Mouse (Mus musculus): ENCODE data around the gene Arid5a. TPM values are rescaled to one million over a fixed set of nuclear protein-coding genes. Genes with fewer than 3 reads are reported as not detected.
A peak's percentile ranks its signal among the peaks of the same experiment; 100 is the strongest.

Gene Arid5a
- total RNA-seq, 1 experiment from 2014 or later, result 38.5 TPM

- ATAC-seq (replicated peaks in 1 of 2; ENCODE audit: insufficient read depth in 1 of 2, low FRiP score in 2 of 2, low TSS enrichment in 1 of 2, low read depth in 1 of 2, poor library complexity in 2 of 2, severe bottlenecking in 2 of 2), result peak; percentile 63 to 64
These were observed 2.0 kb downstream of the Arid5a start for GRCm38 (mm10) chr1:36309498-36309901.

- no peak for ATAC-seq (replicated peaks in 1 of 2; ENCODE audit: insufficient read depth in 1 of 2, low FRiP score in 2 of 2, low TSS enrichment in 1 of 2, low read depth in 1 of 2, poor library complexity in 2 of 2, severe bottlenecking in 2 of 2)
These were observed 7.6 kb downstream of the Arid5a start for GRCm38 (mm10) chr1:36314959-36315775.

- ATAC-seq (replicated peaks in 1 of 2; ENCODE audit: insufficient read depth in 1 of 2, low FRiP score in 2 of 2, low TSS enrichment in 1 of 2, low read depth in 1 of 2, poor library complexity in 2 of 2, severe bottlenecking in 2 of 2), result no peak
These were observed 8.2 kb downstream of the Arid5a start for GRCm38 (mm10) chr1:36315776-36316100.

- no peak for ATAC-seq (replicated peaks in 1 of 2; ENCODE audit: insufficient read depth in 1 of 2, low FRiP score in 2 of 2, low TSS enrichment in 1 of 2, low read depth in 1 of 2, poor library complexity in 2 of 2, severe bottlenecking in 2 of 2)
These were observed 13.6 kb downstream of the Arid5a start for GRCm38 (mm10) chr1:36321164-36321563.

GRCm38 (mm10) chr1:36321829-36322573 lies 14.5 kb downstream of the Arid5a start:
- ATAC-seq (replicated peaks in 1 of 2; ENCODE audit: insufficient read depth in 1 of 2, low FRiP score in 2 of 2, low TSS enrichment in 1 of 2, low read depth in 1 of 2, poor library complexity in 2 of 2, severe bottlenecking in 2 of 2), result no peak

DNA sequence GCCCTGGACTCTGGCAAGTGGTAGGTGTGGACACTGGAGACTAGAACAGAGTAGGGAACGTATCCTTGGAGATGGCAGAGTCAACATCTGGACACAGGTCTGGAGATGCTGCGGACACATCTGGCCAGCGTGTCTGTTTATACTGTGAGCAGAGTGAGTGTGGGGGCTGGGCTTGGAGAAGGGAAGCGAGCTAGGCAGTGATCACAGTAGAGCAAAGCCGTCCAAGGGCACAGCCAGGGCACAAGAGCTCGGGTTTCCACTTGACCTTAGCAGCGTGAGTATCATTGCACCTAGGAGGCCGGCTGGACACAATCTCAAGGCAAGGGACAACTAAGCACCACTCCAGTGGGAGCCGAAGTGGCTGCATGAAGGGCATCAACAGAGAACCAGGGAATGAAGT lies 15.5 kb downstream of the Arid5a start:
- no peak for ATAC-seq (replicated peaks in 1 of 2; ENCODE audit: insufficient read depth in 1 of 2, low FRiP score in 2 of 2, low TSS enrichment in 1 of 2, low read depth in 1 of 2, poor library complexity in 2 of 2, severe bottlenecking in 2 of 2)

DNA sequence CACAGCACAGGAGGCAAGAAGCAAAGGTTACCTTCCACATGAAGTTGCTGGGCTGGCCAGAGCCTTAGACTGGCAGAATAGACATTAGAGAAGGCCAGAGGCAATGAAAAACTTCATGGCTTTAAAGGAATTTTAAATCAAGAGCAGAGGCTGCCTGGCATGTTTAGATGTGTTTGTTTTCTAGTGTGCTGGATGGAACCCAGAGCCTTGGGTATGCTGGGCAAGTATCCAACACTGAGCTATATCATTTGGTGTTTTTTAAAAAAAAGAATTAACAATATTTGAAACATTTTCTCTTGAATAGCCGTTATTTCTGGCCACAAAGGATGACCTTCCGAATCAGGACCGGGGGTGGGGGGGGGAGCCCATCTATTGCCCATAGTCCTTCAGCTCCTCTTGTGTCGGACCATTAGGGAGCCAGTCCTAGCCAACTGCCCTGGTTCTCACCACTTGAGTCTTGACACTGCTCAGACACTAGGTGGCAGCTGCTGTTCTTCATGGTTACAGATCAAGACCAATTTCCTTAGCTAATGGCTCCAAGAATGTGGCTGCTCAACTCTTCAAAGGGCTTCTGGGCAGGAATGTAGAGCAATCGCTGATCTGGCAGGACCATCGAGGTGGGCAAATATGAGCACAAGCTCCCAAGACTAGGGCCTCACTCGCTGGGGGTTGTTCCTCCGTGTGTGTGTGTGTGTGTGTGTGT lies 16.4 kb downstream of the Arid5a start:
- ATAC-seq (replicated peaks in 1 of 2; ENCODE audit: insufficient read depth in 1 of 2, low FRiP score in 2 of 2, low TSS enrichment in 1 of 2, low read depth in 1 of 2, poor library complexity in 2 of 2, severe bottlenecking in 2 of 2), result peak; percentile 53 to 77

GRCm38 (mm10) chr1:36325900-36326321 lies 18.4 kb downstream of the Arid5a start:
- ATAC-seq (replicated peaks in 1 of 2; ENCODE audit: insufficient read depth in 1 of 2, low FRiP score in 2 of 2, low TSS enrichment in 1 of 2, low read depth in 1 of 2, poor library complexity in 2 of 2, severe bottlenecking in 2 of 2), result peak in 1 of 2 experiments; percentile 40; a peak in 1 of 4 replicates

DNA sequence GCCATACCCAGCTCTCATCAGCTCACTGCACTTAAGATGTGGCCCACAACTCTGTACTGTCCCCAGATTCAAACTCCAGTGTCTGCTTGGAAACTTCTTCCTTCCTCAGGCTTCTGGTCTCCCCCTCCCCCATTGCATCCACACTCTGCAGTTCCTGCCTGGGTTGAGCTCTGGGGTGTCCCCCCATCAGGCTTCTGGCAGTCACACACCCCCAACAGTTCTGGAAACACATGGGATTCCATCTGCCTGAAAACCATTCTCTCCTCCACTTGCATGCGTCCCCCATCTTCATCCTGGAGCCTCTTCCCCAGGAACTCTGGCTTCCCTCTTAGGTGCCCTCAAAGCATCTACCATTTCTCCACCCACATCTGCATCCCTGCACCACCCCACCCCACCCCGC lies 19.3 kb downstream of the Arid5a start:
- no peak for ATAC-seq (replicated peaks in 1 of 2; ENCODE audit: insufficient read depth in 1 of 2, low FRiP score in 2 of 2, low TSS enrichment in 1 of 2, low read depth in 1 of 2, poor library complexity in 2 of 2, severe bottlenecking in 2 of 2)

- ATAC-seq (replicated peaks in 1 of 2; ENCODE audit: insufficient read depth in 1 of 2, low FRiP score in 2 of 2, low TSS enrichment in 1 of 2, low read depth in 1 of 2, poor library complexity in 2 of 2, severe bottlenecking in 2 of 2), result no peak
These were observed 24.2 kb downstream of the Arid5a start for GRCm38 (mm10) chr1:36331743-36332142.

DNA sequence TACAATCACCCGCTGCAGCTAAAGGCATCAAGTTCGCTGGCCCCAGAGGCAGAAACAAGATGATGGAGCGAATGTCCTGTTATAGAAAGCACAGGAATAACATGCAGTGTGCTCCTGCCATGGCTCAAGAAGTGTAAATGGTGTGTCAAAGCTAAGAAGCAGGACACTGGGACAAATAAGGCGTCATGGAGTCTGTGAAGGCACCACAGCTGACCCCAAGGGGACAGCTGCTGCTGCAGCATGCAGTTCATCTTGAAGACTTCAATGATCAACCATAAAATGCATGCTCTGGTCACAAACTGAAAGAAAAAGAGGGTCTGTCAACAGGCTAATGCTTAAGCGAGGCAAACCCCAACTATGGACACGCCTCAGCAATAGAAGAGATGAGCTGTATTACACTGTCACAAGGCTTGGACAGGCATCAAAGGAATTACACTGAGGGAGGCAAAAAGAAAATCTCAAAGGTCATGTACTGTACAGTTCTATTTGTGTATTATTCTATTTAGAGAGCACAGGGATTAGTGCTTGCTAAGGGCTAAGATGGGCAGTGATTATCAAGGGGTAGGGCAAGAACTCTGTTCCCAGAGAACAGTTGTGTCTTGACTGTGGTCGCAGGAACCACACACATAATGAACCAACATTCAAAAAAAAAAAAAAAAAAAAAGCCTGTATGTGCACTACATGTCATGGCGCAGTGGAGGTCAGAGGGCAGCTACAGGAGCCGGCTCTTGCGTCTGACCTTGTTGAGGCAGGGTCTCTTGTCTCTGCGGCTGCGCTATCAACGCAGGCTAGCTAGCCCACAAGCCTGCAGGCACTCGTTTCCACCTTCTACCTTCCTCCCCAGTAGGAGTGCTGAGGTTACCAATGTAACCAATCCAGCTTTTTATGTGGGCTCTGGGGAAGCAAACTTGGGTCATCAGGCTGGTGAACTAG lies 25.7 kb downstream of the Arid5a start:
- no peak for ATAC-seq (replicated peaks in 1 of 2; ENCODE audit: insufficient read depth in 1 of 2, low FRiP score in 2 of 2, low TSS enrichment in 1 of 2, low read depth in 1 of 2, poor library complexity in 2 of 2, severe bottlenecking in 2 of 2)

DNA sequence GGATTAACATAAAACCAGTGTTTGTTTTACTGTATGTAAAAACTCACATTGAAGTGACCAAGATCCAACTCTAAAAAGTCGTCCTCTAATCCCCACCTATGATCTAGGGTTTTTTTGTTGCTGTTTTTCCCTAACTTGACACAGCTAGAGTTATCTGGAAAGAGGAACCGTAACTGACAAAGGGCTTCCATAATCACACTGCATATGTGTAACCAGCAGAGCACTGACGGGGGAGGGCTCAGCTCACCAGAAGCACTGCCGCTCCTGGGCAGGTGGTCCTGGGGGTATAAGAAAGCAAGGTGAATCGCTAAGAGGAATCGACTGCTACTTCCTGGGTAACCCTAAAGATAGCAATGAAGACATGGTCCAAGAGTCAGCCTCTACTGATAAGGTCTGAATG lies 35.0 kb downstream of the Arid5a start:
- no peak for ATAC-seq (replicated peaks in 1 of 2; ENCODE audit: insufficient read depth in 1 of 2, low FRiP score in 2 of 2, low TSS enrichment in 1 of 2, low read depth in 1 of 2, poor library complexity in 2 of 2, severe bottlenecking in 2 of 2)

DNA sequence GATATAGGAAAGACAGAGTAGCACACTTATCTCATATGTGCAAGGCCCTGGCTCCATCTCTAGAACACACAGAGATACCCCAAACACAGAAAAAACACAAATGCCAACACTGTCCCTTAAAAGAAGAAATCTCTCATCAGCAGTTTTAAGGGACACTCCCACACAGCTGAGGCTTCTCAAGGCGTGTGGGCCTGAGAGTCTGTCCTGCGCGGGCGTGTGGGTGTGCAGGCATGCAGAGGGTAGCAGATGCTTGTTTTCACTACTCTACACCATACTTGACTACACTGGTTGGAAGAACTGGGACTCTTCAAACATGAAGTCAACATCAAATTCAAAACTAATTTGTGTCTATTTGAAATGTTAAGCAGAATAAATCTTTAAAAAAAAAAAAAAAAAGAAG lies 44.8 kb downstream of the Arid5a start:
- ATAC-seq (replicated peaks in 1 of 2; ENCODE audit: insufficient read depth in 1 of 2, low FRiP score in 2 of 2, low TSS enrichment in 1 of 2, low read depth in 1 of 2, poor library complexity in 2 of 2, severe bottlenecking in 2 of 2), result no peak

- ATAC-seq (replicated peaks in 1 of 2; ENCODE audit: insufficient read depth in 1 of 2, low FRiP score in 2 of 2, low TSS enrichment in 1 of 2, low read depth in 1 of 2, poor library complexity in 2 of 2, severe bottlenecking in 2 of 2), result no peak
These were observed 49.6 kb downstream of the Arid5a start for GRCm38 (mm10) chr1:36356955-36357695.

- no peak for ATAC-seq (replicated peaks in 1 of 2; ENCODE audit: insufficient read depth in 1 of 2, low FRiP score in 2 of 2, low TSS enrichment in 1 of 2, low read depth in 1 of 2, poor library complexity in 2 of 2, severe bottlenecking in 2 of 2)
These were observed 60.2 kb downstream of the Arid5a start for GRCm38 (mm10) chr1:36367698-36368097.

DNA sequence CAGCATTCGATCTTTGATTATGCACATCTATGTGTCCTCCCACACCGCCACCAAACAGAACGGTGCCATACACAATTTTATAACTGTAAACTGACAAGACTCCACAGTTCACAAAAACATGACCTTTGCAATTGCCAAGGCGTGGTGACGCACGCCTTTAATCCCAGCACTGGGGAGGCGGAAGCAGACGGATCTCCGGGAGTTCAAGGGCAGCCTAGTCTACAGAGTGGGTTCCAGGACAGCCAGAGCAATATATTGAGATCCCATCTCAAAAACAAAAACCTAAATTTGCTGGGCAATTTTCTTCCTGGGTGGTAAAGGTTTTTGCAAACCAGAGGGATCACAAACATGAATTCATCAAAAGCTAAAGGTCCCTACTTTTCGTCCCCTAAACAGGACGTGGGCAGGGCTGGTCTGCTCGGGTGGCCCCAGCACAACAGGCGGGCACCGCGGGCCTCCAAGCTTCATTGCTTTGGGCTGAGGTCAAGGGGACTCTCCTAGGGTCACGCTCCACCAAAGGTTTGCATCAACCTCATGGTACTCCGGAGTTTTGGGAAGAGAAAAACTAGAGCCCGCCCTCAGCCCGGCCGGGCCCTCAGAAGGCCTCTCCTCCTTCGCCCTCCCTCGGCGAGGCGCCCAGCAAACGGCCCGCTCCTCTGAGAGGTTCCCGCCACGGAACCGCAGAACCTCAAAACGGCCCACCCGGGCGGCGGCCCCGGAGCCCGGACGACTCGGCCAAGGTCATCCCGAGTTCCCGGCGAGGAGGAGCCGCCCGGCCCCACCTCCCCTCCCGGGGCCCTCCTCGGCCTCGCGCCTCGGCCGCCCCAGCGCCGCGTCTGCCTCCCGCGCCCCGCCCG lies 60.8 kb downstream of the Arid5a start:
- peak; percentile 48 to 52 for ATAC-seq (replicated peaks in 1 of 2; ENCODE audit: insufficient read depth in 1 of 2, low FRiP score in 2 of 2, low TSS enrichment in 1 of 2, low read depth in 1 of 2, poor library complexity in 2 of 2, severe bottlenecking in 2 of 2)

Data from hematopoietic stem cell, adult 5-6 weeks (primary cell).